Mouse (Mus musculus) myocyte (in vitro differentiated cells): Measurements from ENCODE around the gene Pklr.

Experiments used
- CEBPB ChIP-seq: IDR thresholded peaks from 2 replicates; pipeline ENCODE4 v1.6.1; 2011; ENCODE audit warnings: mild to moderate bottlenecking, moderate library complexity; ENCODE audit not compliant: poor library complexity, insufficient read depth, severe bottlenecking
- E2F4 ChIP-seq: IDR thresholded peaks from one replicate; pipeline ENCODE4 v1.6.1; 2011; ENCODE audit warnings: mild to moderate bottlenecking, control low read depth, moderate library complexity; ENCODE audit not compliant: insufficient read depth
- MAX ChIP-seq: IDR thresholded peaks from one replicate; pipeline ENCODE4 v1.6.1; 2011; ENCODE audit warnings: low read depth, mild to moderate bottlenecking, control low read depth
- MYOD1 ChIP-seq, 3 experiments: IDR thresholded peaks; one replicate each; pipeline ENCODE4 v1.6.1; 2011; ENCODE audit warnings: control low read depth in 2 of 3, low read depth in 2 of 3, mild to moderate bottlenecking in 2 of 3, moderate library complexity in 1 of 3; ENCODE audit not compliant: insufficient read length in 2 of 3, control insufficient read depth in 1 of 3
- MYOG ChIP-seq, 3 experiments: IDR thresholded peaks; one replicate each; pipeline ENCODE4 v1.6.1; 2011; ENCODE audit warnings: control low read depth in 2 of 3, low read depth in 2 of 3, mild to moderate bottlenecking in 2 of 3; ENCODE audit not compliant: insufficient read length in 2 of 3, control insufficient read depth in 1 of 3, insufficient read depth in 1 of 3
- POLR2A ChIP-seq: IDR thresholded peaks from one replicate; pipeline ENCODE4 v1.6.1; 2011; ENCODE audit warnings: low read depth, mild to moderate bottlenecking, control low read depth, moderate library complexity; ENCODE audit not compliant: insufficient read length
- POLR2AphosphoS2 ChIP-seq: IDR thresholded peaks from one replicate; pipeline ENCODE4 v1.6.1; 2011; ENCODE audit warnings: low read depth, control low read depth; ENCODE audit not compliant: insufficient read length
- SRF ChIP-seq: IDR thresholded peaks from one replicate; pipeline ENCODE4 v1.6.1; 2011; ENCODE audit warnings: low read depth; ENCODE audit not compliant: control insufficient read depth, insufficient read length
- TCF3 ChIP-seq: IDR thresholded peaks from one replicate; pipeline ENCODE4 v1.6.1; 2011; ENCODE audit warnings: low read depth, control low read depth; ENCODE audit not compliant: insufficient read length
- USF1 ChIP-seq: IDR thresholded peaks from one replicate; pipeline ENCODE4 v1.6.1; 2011; ENCODE audit warnings: low read depth, mild to moderate bottlenecking, control low read depth, moderate library complexity

GRCm38 (mm10) chr3:89131816-89132215, 4.1 kb upstream of the Pklr start:
- TF ChIP-seq CEBPB (no peak), POLR2A (no peak), SRF (no peak), E2F4 (no peak), MYOD1 (IDR thresholded peaks at IDR 0.05; ENCODE audit: control insufficient read depth in 1 of 3, insufficient read length in 2 of 3, low read depth in 2 of 3) (no peak), TCF3 (no peak), MAX (no peak), POLR2AphosphoS2 (no peak), USF1 (no peak), MYOG (IDR thresholded peaks at IDR 0.05; ENCODE audit: control insufficient read depth in 1 of 3, insufficient read depth in 1 of 3, insufficient read length in 2 of 3, low read depth in 2 of 3) (no peak)
